Mouse (Mus musculus) kidney, adult 11 months (tissue): Measurements from ENCODE around the gene Kif16b.

Source experiments
- DNase-seq: peaks from one replicate; pipeline ENCODE4 v3.0.0; 2022

Gene Kif16b

DNA sequence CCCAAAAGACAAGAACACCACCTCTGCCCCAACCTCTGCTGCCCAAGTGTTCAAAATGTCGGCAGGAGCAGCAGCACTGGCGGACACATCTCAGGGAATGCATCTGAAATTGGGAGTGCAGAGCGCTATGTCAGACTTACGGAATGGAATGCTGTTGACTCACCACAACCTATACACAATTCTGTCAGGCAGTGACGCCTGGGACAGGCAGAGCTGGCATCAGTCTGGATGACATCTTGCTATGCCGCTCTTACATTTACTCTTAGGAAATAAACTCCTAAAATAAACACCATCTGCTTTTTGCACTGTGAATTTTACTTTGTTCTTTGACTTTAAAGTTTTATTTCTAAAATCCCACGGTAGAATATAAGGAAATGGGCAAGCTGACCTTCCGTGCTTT lies 31.3 kb downstream of the Kif16b start:
- DNase-seq = no peak

DNA sequence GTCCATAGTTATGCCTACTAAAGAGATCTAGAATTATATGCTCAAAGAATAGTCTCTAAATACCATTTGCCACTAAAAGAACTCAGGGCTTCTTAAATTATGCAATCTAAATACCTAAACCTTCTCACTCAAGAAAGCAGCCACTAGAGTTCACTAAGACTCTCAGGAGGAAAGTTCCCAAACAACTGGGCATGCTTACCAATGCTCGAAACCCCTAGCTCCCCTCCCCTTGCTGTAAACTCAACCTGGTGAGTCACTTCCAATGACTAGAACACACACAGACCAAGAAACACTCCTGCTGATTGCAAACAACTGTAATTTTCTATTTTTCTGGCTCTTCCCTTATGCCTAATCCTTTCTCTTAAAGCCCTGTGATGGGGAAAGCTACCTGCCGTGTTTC lies 33.9 kb downstream of the Kif16b start:
- DNase-seq = no peak

DNA sequence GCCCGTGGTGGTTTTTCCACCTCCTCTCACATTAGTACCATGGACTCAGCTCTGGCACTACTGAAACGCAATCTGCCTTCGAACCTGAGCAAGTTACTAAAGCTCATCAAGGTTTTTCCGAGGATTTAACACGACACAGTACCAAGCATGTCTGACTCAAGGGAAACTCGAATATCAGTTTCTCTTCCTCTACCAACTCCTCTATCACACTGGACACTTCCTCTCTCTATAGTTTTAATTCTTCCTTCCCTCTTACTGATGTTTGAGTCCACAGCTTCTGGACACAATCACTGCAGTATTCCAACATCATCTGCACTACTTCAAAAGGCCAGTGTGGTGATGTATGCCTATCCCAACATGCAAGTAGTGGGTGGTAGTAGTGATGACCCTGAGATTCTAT lies 40.3 kb downstream of the Kif16b start:
- no peak for DNase-seq

DNA sequence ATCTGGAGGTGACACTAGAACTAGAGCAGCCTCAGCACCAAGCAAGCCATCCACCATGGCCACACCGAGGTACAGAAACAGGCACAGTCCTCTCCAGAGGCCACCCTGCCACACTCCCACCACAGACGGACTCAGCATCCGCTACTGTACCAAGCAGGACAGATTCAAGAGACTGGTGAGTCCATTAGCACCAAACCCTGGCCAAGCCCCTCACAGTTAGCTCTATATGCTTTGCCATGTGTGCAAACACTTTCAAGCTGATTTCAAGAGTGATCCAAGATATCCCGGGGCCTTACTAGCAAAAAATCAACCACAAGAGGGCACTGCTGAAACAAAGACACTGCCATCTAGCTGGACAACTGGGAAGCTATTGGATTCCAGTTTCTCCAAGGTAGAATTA lies 41.9 kb downstream of the Kif16b start:
- DNase-seq = peak; percentile 37

DNA sequence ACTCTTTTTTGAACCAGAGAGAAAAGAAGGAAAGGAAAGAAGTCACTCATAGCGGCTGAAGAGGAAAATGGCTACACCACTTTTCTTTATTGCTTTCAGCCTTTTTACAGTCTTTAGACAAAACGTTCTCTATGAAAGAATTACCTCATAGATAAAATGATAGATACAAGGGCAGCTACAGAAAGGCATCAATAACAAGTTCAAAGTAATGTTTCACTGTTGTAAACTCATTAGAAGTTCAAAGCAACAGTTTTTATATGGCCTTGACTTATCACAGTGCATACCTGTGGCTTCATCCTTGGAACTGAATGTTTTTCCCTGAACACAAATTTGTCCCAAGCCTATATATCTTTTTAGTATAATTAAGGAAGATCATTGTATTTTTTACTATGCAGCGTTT lies 62.6 kb downstream of the Kif16b start:
- no peak for DNase-seq

DNA sequence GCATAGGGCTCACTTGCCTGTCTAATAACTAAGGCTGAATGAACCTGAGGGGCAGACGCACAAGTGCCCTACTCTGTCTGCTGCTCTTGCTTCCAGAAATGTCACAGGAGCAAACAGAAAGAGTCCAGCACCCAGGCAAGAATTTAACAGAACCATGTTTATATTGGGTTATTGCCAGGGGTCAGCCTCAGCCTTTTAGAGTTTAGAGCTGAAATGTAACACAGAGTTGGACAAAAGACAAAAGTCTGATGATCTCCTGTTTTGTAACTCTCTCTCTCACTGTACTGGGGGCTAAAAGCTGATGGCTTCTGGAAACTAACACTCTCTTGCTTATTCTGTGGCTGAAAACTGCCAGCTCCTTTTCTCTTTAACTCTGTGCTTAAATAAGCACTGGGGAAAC lies 63.2 kb downstream of the Kif16b start:
- peak; percentile 59 for DNase-seq

DNA sequence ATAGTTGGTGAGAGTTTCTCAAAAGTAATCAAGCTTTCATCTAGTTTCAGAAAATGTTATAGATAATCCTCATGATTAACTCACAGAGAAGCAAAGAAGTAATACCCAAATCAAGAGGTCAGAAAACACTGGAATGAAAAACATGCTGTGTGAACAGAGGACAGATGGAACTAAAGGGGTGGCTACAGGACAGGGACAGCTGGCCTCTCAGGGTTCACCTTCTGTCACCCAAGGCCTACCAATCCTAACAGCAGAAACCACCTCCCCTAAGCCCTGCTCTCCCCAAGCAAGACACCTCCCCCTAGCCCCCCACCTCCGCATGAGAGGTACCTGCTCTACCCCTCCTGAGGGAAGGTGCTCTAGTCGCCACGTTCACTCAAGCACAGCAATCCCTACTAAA lies 66.6 kb downstream of the Kif16b start:
- no peak for DNase-seq

DNA sequence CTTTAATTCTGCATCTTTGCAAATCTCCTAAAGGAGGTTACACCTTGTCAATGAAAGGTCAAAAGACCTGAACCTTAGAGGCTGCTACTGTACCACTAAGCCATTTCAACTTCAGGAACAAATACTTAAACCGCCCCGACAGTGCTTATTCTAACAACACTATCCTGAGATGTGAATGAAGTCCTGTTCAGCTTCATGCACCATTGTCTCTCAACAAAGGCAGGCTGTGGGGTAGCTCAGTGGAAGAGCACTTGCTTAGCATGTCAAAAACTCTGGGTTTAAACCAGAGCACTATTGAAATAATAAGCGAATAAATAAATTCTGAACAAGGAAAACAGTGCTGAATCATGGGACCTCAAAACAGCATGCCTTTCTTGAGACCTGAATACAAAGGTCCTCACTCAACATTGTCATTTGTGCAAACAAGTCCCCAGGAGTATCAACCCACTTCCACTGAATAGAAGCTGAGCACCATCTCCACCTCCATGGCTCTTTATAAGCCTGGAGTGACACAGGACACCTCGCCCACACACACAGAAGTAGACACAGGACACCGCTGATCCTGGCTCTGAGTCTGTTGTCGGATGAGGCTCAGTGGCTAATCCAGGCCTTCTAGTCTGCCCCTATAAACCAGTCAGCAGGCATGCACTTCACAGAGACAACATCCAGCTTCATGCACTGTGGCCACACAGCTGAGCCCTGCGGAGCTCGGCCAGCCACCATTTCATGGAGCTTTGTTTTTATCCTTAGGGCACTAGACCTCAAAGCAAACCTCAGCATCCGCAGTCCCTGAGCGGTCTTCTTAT lies 68.5 kb downstream of the Kif16b start:
- no peak for DNase-seq

DNA sequence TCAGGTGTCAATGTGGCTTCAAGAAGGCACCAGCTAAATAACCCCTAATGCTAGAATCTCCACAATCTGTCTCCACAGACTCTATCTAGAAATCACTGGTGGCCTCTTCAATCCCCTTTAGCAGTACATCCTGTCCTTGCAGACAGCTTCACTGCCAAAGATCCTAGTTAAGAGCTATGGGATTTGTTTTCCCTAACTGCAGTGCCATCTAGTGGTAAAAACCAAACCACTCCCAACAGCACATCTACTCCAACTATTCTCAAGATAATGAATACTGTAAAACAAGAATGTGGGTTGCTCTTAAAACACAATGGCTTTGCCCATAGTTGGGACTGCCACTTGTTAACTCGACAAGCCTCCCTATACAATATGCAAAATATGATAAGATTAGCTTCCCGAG lies 88.3 kb downstream of the Kif16b start:
- DNase-seq = peak; percentile 15

DNA sequence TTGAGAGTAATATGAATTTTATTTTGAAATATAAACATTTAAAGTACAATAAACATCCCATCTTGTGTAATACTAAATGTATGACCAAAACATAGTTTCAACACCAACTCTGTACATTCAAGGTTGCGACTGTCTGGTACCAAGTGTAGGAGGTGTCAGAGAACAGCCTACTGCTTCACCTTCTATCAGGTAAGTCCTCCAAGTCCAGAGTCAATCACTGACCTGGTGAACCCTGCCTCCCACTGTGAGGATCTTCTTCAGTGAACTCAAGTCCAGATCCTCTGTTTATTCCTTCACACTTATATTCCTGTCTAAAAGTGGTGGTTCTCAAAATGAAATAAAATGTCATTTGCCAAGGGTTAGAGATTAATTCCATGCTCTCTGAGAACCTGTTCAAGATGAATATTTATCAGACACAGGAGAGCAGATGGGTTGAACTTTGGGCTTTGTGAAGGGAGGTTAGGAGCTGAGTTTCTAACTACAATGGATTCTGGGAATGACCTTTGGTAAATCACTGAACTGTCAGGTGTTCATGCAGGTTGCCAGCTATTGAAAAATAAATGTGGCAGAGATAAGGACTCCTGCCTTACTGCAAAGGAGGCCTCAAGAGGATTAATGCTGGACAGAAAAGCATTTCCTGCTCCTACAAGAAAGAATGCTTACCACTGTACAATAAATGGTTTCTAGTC lies 97.4 kb downstream of the Kif16b start:
- peak; percentile 51 for DNase-seq

DNA sequence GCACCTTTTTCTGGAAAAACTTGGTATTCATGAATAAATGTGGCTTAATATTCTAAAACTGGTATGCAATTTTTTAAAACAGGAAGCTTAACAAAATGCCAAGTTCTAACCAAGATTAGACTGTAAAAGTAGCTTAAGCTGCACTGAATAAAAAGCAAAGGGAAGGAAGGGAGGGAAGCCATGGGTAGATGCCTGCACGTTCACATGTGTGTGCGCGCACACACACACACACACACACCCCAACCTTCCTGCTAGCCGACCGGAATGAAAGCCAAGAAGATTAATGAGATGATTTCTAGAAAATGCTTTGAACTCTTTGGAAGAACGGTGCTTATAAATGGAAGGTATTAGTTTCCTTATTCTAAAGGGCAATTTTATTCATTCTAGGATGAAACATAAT lies 104.0 kb downstream of the Kif16b start:
- DNase-seq = no peak

DNA sequence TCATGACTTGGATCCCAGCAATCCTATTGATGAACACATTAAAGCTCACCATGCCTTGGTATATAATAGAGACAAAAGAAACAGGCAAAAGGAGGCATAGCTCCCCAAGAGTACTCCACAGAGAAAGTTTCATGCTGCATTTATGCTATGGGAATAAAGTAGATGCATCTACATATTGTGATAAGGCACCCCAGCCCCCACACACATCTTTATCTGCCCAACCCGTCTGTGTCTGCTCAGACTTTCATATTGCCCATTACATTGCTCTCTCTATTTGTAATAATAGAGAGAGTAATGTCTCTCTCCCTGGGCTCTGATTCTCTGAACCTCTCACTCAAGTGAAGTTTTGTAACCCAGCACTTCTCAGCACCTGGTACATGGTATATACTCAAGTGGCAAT lies 126.0 kb downstream of the Kif16b start:
- no peak for DNase-seq

DNA sequence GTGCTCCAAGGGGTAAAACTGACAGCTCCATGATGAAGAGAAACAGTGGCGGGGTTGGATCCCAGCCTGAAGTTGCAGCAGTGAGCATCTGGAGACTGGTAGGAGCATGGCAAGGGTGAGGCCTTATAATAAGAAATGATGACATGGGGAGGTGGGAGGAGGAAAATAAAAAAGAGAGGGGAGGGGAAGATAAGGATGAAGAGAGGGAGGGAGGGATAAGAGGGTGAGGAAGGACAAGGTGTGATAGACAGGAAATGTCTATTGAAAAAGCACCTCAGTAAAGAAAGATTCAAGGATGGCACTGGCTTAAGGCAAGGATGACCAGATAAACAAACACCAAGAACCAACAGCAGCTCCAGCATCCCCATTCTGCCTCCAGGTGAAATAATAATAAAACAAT lies 126.6 kb downstream of the Kif16b start:
- DNase-seq = no peak

DNA sequence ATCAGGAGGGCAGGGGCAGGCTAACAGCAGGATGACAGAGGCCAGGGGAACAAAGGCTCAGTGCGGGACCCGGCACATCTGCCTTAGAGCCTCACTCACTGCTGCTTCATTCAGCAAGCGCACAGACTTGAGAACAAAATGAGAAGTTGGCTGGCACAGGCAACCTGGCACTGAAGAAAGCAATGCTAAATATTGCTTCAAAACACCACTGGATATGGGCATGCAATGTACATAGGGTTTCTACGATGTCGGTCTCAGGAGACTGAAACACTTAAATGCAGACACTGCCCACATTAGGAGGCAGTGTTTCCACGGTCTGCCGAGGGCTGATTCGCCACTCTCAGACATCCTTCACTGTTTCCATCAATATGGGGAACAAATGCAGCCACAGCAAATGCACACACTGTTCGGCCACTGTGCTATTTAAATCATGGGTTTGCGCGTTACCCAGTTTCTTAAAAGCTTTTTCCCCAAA lies 131.6 kb downstream of the Kif16b start:
- no peak for DNase-seq

DNA sequence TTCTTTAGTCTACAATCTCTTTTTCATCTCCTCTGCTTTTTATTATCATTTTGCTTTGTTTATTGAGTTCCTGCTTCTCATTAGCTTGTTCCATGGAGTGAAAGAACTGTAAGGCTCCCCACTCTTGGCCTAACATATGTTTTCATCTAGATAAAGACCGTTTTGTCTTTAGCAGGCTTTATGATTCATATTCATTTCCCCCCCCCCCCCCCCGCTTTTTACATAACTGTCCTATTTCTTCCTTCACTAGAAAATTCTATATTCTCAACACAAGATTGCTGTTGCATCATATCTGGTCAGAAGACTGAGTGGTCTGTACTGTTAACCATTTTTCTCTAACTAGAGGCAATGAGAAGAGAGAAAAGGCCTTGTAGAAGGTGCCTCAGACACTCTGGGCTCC lies 137.1 kb downstream of the Kif16b start:
- no peak for DNase-seq

DNA sequence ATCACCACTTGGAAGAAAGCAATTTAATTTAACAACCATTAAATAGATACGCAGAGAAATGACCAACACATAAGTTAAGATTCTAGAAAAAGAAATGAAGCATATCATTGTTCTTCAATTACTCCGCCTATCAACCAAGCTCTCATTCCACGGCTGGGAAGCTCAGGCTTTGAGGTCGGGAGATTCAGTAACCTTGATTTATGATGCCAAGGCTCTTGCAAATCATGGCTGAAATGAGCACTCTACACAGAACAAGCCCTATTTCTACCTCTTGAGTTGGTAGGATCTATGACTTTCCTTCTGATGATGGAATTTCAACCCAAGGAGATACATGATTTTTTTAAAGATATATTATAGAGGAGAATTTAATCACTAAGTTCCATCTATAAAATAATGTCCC lies 140.5 kb downstream of the Kif16b start:
- no peak for DNase-seq

DNA sequence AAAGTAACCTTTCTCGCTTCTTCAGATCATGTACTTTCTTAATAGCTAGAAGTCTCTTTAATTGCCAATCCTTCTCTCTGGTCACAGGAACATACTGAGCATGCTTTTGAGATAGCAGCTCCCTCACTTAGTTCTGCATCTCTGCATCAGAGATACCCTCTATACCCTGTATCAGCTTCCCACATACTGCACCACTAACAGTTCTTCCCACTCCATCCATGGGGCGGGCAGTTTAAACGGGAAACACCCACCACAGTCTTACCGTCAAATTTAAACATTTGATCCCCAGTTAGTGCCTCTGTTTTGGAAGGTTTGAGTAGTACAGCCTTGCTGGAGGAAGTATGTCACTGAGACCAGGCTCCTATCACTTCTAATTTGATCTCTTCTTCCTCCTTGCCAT lies 142.1 kb downstream of the Kif16b start:
- DNase-seq = no peak

DNA sequence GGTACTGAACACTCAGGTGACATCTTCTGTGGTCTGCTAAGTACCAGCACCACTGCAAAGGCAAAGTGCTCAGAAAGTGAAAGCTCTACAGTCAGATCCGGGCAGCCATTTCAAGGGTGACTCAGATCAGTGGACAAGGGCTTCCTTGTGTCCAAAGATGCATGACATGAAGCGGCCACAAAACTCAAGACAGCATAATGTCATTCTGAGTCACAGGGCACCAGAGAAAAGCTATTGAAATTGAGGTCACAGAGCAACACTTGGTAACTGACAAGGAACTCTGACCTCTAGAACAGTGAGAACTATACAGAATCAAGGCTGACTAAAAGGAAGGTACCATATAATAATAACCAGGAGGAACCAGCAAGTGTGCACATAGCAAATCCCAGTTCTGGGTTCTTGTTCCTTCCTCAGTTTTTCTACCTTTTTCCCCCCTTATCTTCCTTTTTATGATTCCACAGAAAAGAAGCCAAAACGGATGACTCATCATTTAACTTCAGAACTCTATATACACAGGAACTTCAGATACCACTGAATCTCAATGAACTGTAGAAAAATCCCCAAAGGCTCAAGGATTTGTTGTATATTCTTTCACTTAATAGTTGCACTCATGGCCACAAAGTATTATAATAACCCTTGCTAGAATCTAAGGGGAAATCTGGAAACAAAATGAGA lies 143.1 kb downstream of the Kif16b start:
- no peak for DNase-seq

DNA sequence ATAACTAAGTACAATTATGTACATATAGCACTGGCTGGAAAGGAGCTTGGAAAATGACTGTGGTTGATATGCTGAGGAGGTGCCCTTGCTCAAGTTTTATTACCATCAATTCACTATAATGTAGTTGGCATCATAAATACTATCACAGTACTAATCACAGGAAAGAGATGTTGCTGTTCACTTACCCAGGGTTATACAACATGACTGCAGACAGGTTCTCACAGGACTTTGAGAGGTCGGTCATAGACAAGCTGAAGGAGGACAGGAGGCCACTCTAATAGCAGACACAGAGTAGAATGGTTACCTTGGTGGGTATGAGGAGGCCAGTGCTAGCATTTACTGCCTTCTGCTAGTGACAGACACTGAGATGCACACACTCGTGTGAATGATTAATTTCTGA lies 162.0 kb downstream of the Kif16b start:
- DNase-seq = no peak

DNA sequence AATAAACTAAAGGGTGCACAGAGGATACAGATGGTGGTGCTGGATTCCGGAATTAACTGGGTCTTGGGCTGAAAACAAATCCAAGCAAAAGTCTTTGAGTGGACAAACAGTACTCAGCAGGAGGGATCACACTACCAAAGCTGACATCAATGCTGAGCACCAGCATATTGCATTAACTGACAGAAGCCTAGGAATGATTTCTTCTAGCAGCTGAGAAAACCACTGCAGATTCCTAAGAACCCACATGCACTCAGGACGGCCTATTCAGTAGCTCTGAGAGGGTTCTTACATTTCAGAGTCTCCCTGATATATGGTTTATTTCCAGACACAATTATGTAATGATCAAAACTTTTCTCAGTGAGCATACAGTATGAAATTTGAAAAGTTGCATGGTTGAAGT lies 162.8 kb downstream of the Kif16b start:
- no peak for DNase-seq

DNA sequence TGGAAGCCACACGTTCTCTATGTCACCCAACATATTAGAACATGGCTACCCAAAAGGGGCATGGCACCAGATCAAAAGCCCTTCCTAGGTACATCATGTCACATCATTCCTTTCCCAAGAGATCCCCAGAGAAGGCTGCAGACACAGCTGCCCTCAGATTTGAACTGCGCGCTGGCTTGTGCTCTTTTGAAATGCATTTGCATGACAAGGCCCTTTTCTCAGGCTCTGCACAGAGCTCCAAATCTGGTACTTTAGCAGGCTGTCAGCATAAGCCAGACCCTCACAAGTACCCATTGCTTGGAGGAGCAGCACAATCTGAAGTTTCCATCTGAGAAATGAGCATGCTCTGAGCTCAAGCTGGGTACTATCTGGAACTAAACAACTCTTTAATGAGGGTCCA lies 165.6 kb downstream of the Kif16b start:
- no peak for DNase-seq

DNA sequence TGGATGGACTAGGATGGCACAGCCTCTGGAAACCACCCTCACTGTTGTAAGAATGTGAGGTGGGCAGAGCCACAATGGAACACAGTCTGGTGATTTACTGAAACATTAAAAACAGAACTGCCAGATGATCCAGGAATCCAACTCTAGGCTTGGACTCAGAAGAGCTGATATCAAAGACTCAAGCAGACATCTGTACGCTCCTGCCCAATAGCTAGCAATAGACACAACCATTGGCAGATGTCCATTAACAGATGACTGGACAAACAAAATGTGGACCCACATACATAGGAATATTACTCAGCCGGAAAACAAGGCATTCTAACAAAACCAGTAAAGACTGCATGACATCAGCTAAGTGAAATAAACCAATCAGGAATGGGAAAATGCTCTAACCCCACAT lies 167.3 kb downstream of the Kif16b start:
- no peak for DNase-seq

DNA sequence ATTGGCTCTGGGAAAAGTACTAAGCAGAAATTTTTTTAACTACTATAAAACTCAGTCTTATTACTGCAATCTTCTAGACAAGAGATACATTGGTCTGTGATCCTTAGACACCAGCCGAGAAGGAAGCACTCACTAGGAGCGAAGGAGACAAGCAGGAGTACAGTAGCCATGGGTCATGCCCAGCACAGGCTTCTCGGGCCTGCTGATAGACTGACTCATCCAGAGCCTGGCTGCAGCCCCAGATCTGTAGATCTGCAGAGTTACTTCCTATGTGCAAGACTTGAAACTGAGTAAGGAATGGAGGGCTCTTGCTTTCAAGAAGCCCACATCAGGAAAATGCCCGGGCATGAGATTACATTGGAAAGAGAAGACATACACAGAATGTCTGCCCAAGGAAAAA lies 169.0 kb downstream of the Kif16b start:
- no peak for DNase-seq

DNA sequence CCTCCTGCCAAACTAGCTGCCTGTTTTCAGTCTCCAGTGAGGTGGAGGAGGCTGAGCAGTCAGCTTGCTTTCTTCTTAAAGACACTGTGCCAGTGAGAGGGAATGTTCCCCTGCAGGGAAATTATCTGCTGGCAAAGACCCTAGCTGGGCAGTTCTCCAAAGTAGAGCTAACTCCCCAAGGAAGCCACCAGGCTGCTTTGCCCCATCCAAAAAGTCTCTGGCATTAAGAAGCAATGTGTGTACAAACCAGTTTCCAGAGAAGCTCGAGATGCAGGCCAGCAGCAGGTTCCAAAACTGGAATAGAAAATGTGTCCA lies 169.6 kb downstream of the Kif16b start:
- no peak for DNase-seq
